Mouse (Mus musculus) heart, adult 2 months (tissue): ENCODE results near the gene Gstm6.

Experiments used
- EP300 ChIP-seq: fragments of 200-500 bp; IDR thresholded peaks from 2 replicates; pipeline ENCODE4 v1.6.1; 2011; ENCODE audit warnings: low read depth, low read length, control low read depth; ENCODE audit not compliant: insufficient read depth
- POLR2A ChIP-seq: fragments of 200-500 bp; IDR thresholded peaks from 2 replicates; pipeline ENCODE4 v1.6.1; 2011; ENCODE audit warnings: mild to moderate bottlenecking, low read depth, low read length, control low read depth; ENCODE audit not compliant: insufficient read depth

GRCm38 (mm10) chr3:107931670-107932069 lies 11.9 kb downstream of the Gstm6 start, which contains the start of gene Gstm7:
- TF ChIP-seq POLR2A, result 0 out of 2 replicates have a peak, but pooled peaks have one; percentile 33
- TF ChIP-seq EP300, result peak; percentile 72; the same call in 1 of the 2 replicates
